Mouse (Mus musculus) WW6 (cell line): ENCODE results near the gene Barx2.

Source experiments
- DNase-seq: peaks from one replicate; pipeline ENCODE4 v3.0.0-alpha.2; 2013; ENCODE audit warnings: low read depth, low spot score

Barx2 gene

DNA sequence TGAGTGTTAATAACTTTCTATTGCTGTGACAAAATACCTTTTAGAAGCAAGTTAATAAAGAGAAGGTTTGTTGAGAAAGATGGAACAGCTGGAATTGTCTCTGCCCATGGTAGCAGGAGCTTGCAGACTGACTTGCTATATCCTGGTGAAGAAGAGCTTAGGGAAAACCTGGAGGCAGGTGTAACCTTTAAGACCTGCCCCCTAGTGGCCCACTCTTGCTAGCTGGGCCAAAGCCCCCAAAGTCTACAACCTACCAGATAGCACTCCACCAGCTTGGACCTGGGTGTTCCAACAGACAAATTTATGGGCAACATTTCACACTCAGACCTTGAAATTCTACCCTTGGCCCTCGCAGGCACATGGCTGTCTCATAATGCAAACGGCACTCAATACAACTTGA is 104.5 kb downstream of the Barx2 start:
- no peak for DNase-seq

DNA sequence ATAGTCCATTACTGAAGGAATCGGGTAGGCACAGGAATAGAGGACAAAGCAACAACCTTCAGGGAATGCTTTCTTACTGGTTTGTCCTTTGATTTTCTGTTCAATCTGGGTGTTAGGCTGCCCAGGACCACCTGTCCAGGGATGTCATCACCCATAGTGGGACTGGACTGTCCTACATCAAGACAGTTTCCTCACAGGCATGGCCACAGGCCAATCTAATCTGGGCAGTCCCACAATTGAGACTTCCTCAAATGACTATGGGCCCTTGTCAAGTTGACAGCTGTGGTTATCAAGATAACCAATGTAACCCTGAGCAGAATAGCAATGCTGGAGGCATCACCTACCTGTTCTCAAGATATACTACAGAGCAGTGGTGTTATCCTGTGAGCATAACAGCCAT is 110.6 kb downstream of the Barx2 start:
- DNase-seq, result no peak
